Mouse (Mus musculus): ENCODE data around the gene Ttc7b.
A peak's percentile ranks its signal among the peaks of the same experiment; 100 is the strongest.

Ttc7b gene

DNA sequence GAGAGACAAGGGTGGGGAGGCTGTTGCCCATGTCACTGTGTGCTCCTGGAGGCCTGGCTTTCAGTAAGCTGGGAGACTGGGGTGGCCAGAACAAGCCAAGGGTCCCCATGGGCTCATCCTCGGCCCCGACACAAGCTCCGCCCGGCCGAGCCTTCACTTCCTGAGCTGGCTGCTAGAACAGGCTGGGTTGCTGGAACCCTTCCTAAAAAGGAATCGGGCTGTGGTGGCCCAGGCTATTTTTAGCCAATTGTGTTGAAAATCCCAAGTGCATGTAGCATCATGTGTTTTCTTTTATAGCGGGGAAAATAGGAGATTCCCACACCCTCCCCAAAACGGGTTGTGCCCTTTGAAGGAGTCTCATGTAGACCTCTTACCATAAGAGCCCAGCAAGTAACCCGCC lies 226.7 kb downstream of the Ttc7b start:
- peak; percentile 66 for DNase-seq

DNA sequence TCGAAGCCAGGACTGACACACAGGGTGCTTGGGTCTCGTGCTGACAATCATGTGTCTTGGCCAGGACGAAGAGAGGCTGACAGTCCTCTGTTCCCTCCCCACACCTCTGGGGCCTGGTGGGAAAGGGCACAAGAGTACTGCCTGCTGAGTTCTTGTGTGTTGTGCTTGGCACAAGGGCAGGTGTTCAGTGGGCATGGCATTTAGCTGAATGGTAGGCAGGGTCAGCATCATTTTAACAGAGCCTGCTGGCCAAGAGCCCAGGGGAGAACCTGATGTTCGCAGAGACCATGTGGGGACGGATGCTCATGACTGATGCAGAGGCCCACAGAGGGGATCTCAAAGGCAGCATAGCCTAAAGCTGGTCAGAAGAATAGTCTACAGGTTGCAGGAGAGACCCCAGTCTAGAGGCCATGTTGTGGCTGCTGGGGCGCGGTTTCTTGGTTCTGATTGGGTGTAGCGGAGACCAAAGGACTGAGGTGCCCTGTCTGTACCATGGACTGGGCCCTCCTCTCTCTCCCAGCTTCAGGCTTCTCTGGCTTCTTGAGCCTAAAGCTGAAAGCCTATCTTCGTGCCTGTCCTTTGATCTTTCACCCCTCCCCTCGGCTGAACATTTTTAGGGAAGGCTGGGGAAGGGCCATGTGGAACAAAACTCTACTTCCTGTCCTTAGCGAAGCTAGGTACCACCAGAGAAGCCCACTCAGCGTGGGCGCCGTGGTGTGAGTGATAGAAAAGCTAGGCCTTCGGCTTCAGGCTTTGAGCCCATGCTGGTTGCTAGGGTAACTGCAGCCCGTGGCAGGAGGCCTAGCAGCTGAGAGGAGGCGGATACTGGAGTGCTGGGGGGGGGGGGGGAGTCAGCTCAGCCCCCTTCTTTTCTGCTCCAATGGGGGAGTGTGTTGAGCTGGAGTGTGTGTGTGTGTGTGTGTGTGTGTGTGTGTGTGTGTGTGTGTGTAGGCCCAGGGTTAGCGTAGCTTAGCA lies 229.6 kb downstream of the Ttc7b start:
- DNase-seq: peak; percentile 34

DNA sequence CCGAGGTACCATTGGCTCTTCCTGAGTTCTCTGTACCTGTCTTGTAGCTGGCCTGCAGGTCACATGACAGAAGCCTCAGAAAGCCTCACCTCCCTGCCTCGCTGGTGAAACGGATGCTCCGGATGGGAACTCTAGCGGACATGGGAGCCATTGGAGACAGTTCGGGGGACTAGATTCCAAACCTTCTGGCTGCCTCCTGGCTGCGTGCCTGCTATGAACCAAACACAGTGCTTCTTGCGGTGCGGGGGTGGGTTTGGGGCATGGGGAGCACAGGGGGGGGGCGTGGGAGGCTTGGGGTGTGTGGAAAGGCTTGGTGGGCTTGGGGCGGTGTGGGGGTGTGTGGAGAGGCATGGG lies 230.5 kb downstream of the Ttc7b start:
- peak; percentile 29 for DNase-seq

- peak; percentile 89 for DNase-seq
These were observed 231.1 kb downstream of the Ttc7b start for GRCm38 (mm10) chr12:100289267-100290177.

DNA sequence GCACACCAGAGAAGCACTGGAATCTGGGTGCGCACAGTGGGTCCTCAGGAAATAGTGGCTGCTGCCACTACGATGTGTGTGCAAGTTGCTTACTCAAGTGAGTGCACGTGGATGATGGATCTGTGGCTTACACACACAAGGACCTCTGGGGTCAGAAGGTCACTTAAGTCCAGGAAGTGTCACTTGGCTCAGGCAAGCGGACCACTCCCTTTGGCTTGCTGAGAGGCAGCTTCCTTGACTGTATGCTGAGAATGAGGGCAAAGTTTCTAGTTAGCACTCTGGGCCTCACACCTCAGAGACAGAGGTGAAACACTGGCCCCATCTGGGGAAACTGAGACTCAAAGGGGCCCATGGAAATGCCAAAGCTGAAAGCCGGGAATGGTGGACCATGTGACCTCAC lies 232.6 kb downstream of the Ttc7b start:
- DNase-seq: peak; percentile 29

DNA sequence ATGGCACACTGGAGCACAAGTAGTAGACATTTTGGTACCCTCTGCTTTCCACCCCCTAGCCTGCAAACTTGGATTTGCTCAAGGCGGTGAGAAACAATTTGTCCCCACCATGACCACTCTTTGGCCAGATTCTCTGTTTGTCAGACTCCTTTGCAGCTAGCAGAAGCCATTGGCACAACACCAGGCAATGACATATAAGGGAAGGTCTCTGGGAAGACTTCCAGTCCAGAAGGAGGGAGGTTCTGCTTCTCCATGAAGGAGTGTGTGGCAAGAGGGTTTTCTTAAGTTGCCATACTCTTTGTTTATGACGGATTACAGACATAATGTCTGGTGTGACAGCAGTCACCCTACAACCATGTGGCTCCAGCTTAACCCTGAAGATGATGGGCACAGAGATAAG lies 233.1 kb downstream of the Ttc7b start:
- DNase-seq: no peak

DNA sequence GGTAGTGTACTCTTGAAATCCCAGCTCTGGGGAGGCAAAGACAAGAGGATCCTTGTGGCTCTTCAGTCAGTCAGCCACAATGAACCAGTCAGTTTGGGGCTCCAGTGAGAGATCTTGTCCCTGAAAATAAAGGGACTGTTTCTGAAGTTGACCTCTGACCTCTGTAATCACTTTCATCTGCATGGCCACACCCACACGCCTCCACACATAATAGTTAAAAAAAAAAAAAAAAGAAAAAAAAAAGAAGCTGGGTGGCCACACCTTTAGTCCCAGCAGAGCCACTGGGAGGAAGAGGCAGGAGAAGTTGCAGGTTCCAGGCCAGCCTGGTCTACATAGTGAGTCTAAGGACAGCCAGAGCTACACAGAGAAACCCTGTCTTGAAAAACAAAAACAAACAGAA lies 237.3 kb downstream of the Ttc7b start:
- DNase-seq: no peak

DNA sequence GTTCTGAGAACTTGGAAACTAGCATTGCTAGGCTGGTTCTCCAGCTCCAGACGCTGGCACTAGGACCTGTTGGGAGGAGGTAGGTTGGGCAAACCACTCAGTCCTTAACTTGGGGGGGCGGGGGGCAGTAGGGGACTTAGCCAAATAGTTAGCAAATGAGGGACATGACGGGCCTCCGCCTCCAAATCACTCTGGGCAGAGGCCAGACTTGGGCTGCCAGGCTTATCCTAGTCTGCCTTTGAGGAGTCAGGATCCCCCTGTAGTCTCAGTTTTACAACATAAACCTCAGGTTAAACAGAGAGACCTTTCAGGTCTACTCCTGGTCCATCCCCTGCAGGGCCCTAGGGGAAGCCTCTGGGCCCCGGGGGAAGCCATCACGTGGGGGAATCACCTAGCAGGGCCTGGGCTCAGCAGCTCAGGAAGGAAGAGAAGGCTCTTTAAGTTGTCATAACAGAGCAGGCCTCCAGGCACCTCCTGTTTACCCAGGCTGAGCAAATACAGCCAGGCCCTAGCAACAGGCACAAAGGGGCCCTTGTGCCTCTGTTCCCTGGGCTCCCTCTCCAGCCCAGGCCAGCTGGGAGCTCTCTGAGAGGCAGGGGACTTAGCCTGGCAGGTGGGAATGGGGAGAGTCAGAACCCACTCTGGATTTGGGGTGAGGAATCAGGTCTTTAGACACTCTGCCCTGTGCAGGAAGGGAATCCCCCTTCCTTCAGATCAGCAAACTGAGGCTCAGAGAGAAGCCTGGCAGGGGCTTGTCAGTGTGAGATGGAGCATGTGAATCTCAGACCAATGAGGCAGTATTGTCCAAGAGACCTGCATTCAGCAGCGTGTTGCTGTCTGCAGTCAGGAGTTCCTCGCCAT lies 238.4 kb downstream of the Ttc7b start:
- DNase-seq: peak; percentile 32

- peak; percentile 84 for DNase-seq
These were observed 239.4 kb downstream of the Ttc7b start for GRCm38 (mm10) chr12:100280972-100281794.

GRCm38 (mm10) chr12:100279898-100280297 lies 240.7 kb downstream of the Ttc7b start:
- no peak for DNase-seq

DNA sequence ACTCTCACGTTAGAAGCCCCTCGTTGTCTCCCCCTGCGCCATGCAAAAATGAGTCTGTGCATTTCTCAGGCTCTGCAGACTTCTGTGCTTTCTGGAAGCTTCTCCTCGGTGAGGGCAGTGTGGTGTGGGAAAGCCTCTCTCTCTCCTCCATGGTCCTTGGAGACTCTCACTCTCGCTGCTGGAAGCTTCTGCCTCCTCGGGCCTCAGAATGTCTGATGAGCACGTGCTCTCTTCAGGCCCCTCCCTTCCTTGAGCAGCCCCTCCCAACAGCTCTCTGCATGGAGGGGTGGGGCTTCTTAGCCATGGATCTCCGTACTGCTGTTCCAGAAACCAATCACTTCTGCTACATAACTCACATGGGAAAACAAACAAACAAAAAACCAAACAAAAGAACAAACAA lies 242.3 kb downstream of the Ttc7b start:
- no peak for DNase-seq

DNA sequence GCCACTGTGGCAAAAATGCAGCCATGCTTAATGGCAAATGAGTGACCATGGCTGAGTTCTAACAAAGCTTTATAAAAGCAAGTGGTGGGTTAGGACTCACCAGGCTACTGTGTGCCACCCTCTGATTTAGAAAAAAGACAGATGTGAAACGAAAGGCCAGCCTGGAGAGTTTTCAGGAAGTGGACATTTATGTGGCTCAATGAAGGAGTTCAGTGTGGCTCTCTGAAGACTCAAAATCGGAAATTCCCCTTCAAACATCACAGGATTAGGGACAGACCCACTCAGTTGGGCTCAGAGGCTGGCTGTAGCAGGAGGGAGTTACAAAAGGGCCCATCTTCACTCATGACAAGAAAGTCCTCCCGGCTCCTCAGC lies 243.1 kb downstream of the Ttc7b start:
- no peak for DNase-seq

- DNase-seq: peak; percentile 82
These were observed 243.8 kb downstream of the Ttc7b start for GRCm38 (mm10) chr12:100276607-100277533.

GRCm38 (mm10) chr12:100275850-100276249 lies 244.8 kb downstream of the Ttc7b start:
- DNase-seq: peak; percentile 89

DNA sequence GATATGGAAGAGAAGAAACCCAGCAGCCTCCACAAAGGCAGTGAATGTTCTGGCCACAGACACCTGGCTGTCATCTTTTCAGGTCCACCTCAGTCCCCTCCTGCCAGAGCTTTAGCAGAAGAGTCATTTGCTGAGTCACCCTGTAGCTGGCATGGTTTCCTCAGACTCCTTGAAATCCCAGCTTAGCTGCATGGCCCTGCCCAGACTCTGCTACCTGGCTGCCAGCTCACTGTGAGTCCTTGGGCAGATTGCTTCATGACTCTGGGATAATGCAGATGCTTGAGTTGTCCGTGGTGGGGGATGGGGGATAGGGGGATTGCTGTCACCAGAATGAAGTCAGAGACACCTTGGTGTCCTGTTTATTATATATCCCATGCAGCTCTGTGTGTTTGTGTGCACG lies 247.6 kb downstream of the Ttc7b start:
- no peak for DNase-seq

DNA sequence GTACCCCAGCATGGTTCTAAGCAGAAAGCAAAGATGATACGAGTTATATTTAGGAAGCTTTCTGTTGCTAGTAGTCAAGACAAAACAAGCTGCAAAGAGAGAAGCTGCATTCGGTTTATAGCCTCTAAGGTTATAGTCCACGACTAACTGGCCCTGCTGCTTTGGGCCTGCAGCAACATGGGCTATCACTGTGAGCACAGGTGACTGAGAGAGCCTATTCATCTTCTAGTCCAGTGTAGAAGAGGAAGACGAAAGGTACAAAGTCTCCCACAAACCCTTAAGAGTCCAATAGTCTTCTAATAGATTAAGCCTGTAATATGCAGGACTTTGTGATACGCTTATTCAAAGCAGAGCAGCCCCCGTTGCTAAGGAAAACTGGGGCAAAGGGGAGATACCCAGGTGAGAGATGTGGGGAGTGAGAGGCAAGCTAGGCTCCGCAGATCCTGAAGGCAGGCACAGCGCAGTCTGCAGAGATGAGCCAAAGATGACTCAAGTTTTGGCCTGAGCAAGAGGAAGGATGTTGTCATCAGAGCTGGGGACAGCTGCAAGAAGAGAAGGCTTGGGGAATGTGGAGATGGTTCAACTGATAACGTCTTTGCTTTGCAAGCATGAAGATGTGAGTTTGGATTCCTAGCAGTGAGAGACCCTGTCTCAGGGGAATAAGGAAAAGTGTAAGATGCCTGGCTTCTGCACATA lies 250.5 kb downstream of the Ttc7b start:
- DNase-seq: peak; percentile 32

GRCm38 (mm10) chr12:100268011-100268410 lies 252.6 kb downstream of the Ttc7b start:
- peak; percentile 73 for DNase-seq

DNA sequence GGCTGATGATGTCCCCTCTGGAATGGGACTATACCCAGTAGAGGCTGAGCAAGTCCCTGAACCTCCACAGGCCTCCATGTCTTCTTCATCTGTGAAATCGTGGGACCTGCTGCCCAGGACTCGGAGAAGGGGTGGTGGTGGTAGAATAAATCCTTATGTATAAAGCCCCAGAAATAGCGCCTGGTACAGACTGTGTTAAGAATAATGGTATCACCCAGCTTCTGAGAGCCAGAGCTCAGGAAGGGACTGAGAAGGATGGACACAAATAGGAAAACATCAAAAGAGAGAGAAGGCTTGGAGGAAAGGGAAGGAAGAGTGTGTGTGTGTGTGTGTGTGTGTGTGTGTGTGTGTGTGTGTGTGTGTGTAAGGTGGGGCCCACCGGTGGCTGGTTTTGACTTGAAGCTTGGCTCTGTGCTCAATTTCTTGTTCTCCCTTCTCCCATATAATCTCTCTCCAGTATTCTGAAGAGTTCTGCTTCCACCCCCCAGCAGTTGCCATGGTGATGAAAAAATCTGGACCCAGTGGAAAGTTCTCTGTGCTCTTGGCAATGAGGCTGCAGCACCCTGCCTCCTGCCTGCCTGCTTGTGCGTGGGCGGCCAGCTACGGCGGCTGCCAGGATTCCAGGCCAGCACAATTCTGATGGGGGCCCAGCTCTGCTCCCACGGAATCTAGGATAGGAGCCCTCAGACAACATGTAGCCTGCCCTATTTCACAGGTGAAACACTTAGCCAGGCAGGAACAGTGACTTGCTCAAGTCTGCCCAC lies 254.9 kb downstream of the Ttc7b start:
- DNase-seq: no peak

DNA sequence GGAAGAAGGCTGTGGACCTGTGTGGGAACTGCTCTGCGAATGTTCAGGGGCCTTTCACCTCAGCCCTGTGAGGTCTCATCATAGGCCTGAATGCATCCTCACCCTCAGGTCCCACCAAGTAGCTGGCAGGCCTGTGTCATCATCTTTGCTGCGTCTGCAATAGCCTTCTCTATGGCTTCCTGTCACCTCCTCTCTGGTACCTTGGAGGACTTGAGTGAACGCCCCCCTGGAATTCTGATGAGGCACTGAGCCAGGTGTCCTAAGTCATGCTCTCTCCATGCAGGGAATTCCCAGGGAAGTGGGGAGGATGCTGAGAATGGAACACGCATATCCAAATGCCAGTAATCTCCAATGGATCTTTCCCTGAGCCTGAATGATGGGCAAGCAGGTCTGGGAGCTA lies 255.7 kb downstream of the Ttc7b start:
- DNase-seq: no peak
